Mouse (Mus musculus) hindbrain, embryonic 14.5 days (tissue): ENCODE measurements around the gene Smok3b. TPM values are rescaled to one million over a fixed set of nuclear protein-coding genes. Genes with fewer than 3 reads are reported as not detected.
"Not testable (repeated sequence)": the region's sequence is repeated elsewhere in the genome, so short reads cannot be mapped to it uniquely, and the experiment has no call there.

Source experiments
- ATAC-seq: fragments of 200-750 bp; cut with Nextera tagmentation; 2 replicates; pipeline ENCODE4 v1.8.0; 2017; ENCODE audit warnings: moderate number of reproducible peaks, mild to moderate bottlenecking, moderate TSS enrichment, moderate library complexity; ENCODE audit not compliant: low FRiP score
- DNase-seq: peaks from one replicate; pipeline ENCODE4 v3.0.0-alpha.2; 2015; ENCODE audit warnings: low spot score
- H3K27ac ChIP-seq: fragments of 300-500 bp; sonication (generic); 2 replicates; pipeline ENCODE4 v1.5.1; 2014; ENCODE audit warnings: mild to moderate bottlenecking, moderate library complexity
- H3K27me3 ChIP-seq: fragments of 300-500 bp; sonication (generic); 2 replicates; pipeline ENCODE4 v1.6.1; 2014; ENCODE audit warnings: mild to moderate bottlenecking, low read length, mixed read lengths; ENCODE audit not compliant: control insufficient read depth, insufficient read depth
- H3K36me3 ChIP-seq: fragments of 300-500 bp; sonication (generic); replicated peaks from 2 replicates; pipeline ENCODE4 v1.6.1; 2014; ENCODE audit not compliant: control insufficient read depth, insufficient read depth
- H3K4me1 ChIP-seq: fragments of 300-500 bp; sonication (generic); replicated peaks from 2 replicates; pipeline ENCODE4 v1.6.1; 2014; ENCODE audit warnings: antibody characterized with exemption, low read length, mixed read lengths; ENCODE audit not compliant: control insufficient read depth, insufficient read depth
- H3K4me2 ChIP-seq: fragments of 300-500 bp; sonication (generic); replicated peaks from 2 replicates; pipeline ENCODE4 v1.6.1; 2014; ENCODE audit warnings: mild to moderate bottlenecking, moderate library complexity
- H3K4me3 ChIP-seq: fragments of 300-500 bp; sonication (generic); replicated peaks from 2 replicates; pipeline ENCODE4 v1.5.1; 2014; ENCODE audit warnings: mild to moderate bottlenecking, low read length
- H3K9ac ChIP-seq: fragments of 300-500 bp; sonication (generic); 2 replicates; pipeline ENCODE4 v1.6.1; 2014
- H3K9me3 ChIP-seq: fragments of 300-500 bp; sonication (generic); 2 replicates; pipeline ENCODE4 v1.6.1; 2016; ENCODE audit warnings: low read length; ENCODE audit not compliant: control insufficient read depth
- WGBS: fragments of 180-500 bp; shearing (Covaris S2); extraction: QIAGEN DNeasy Blood & Tissue Kit; methylation state at CpG from one replicate; pipeline ENCODE4 v1.1.7; 2014; 5-methylcytosine and 5-hydroxymethylcytosine counted together
- polyA plus RNA-seq: library from polyadenylated mRNA; unstranded; fragments of >200 nt; fragmentation: Nextera tagmentation; extraction: Ambion mirVana; gene quantifications from 2 replicates; pipeline ENCODE4 v1.2.1, GENCODE M21; 2014

Smok3b gene
- polyA plus RNA-seq, 1 experiment from 2014 or later: not detected

- WGBS: 93% methylated on average over 5 of the region's 5 CpGs
- ATAC-seq (no peak), DNase-seq (no peak)
Measured at GRCm38 (mm10) chr5:138012382-138012781, 8.8 kb upstream of the Smok3b start.

GRCm38 (mm10) chr5:138016530-138016929 is 4.7 kb upstream of the Smok3b start:
- DNase-seq (no peak), ATAC-seq (no peak)
- Histone ChIP-seq H3K9ac (no peak overlapping the region), H3K4me1 (no peaks in the 10 kb centered on the region), H3K9me3 (no peaks in the 10 kb centered on the region), H3K27ac (no peak overlapping the region), H3K4me2 (no peak overlapping the region), H3K27me3 (no peaks in the 10 kb centered on the region), H3K36me3 (no peaks in the 10 kb centered on the region), H3K4me3 (no peak overlapping the region)
- 96% methylated on average over 2 of the region's 2 CpGs for WGBS

More at GRCm38 (mm10) chr5:138012382-138012781, 8.8 kb upstream of the Smok3b start:
- Histone ChIP-seq H3K4me2 (no peak overlapping the region), H3K9me3 (no peaks in the 10 kb centered on the region), H3K36me3 (no peaks in the 10 kb centered on the region), H3K4me3 (no peak overlapping the region), H3K27me3 (no peaks in the 10 kb centered on the region), H3K9ac (no peak overlapping the region), H3K4me1 (no peaks in the 10 kb centered on the region), H3K27ac (no peak overlapping the region)

- Histone ChIP-seq H3K36me3 (no peaks in the 10 kb centered on the region), H3K27ac (no peak overlapping the region), H3K9me3 (no peaks in the 10 kb centered on the region), H3K9ac (no peak overlapping the region), H3K4me1 (no peaks in the 10 kb centered on the region), H3K27me3 (no peaks in the 10 kb centered on the region), H3K4me2 (no peak overlapping the region), H3K4me3 (no peak overlapping the region)
- DNase-seq (no peak), ATAC-seq (no peak)
Measured at GRCm38 (mm10) chr5:138016997-138017396, 4.2 kb upstream of the Smok3b start.

DNA sequence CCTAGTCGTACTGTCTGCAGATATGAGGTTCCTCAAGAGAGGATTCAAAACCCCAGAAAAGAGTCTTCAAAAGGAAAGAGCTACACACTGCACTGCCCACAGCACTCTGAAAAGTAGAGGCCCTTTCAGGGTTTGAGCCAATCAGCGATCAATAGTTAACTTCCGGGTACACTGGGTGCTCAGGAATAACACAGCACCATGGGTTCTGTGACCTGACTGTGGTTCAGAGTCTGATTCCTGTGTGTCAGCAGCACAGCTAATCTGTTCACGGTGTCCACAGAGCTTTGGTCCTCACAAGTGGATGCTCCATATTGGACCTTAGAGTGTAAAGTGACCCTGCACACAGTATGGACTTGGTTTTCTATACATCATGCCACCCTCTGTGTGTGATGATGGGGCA is 1.7 kb upstream of the Smok3b start:
- H3K9me3 ChIP-seq, H3K4me3 ChIP-seq, H3K4me1 ChIP-seq, H3K27ac ChIP-seq, ATAC-seq, DNase-seq, H3K27me3 ChIP-seq, H3K4me2 ChIP-seq, H3K9ac ChIP-seq, H3K36me3 ChIP-seq: not testable (repeated sequence)
- WGBS: 89% methylated on average over 3 of the region's 4 CpGs

GRCm38 (mm10) chr5:138052894-138053293 is 31.7 kb downstream of the Smok3b start, which contains the start of gene Smok3c:
TSS of gene Smok3c (plus strand) at chr5:138053194.
- H3K4me2 ChIP-seq, DNase-seq, H3K27ac ChIP-seq, H3K9me3 ChIP-seq, H3K4me3 ChIP-seq, H3K36me3 ChIP-seq, H3K9ac ChIP-seq, H3K27me3 ChIP-seq, ATAC-seq, H3K4me1 ChIP-seq: not testable (repeated sequence)
- WGBS: no CpG with 5 or more reads among the region's 5 CpGs

- H3K36me3 ChIP-seq: no peaks in the 10 kb centered on the region
- H3K27me3 ChIP-seq: no peaks in the 10 kb centered on the region
- ATAC-seq: no peak
- no peaks in the 10 kb centered on the region for H3K4me1 ChIP-seq
- 83% methylated on average over 4 of the region's 4 CpGs for WGBS
- H3K27ac ChIP-seq: no peak overlapping the region
- H3K9me3 ChIP-seq: no peaks in the 10 kb centered on the region
- no peak for DNase-seq
- no peak overlapping the region for H3K4me3 ChIP-seq
- no peak overlapping the region for H3K9ac ChIP-seq
- no peak overlapping the region for H3K4me2 ChIP-seq
Measured at GRCm38 (mm10) chr5:138073803-138074202, 52.6 kb downstream of the Smok3b start.

GRCm38 (mm10) chr5:138075684-138076083 is 54.5 kb downstream of the Smok3b start:
- Histone ChIP-seq H3K36me3 (no peaks in the 10 kb centered on the region), H3K27ac (no peak overlapping the region), H3K27me3 (no peaks in the 10 kb centered on the region), H3K9ac (no peak overlapping the region), H3K9me3 (no peaks in the 10 kb centered on the region), H3K4me1 (no peaks in the 10 kb centered on the region), H3K4me3 (no peak overlapping the region), H3K4me2 (no peak overlapping the region)
- 77% methylated on average over 3 of the region's 3 CpGs for WGBS
- no peak for ATAC-seq
- no peak for DNase-seq

- no peak for DNase-seq
- Histone ChIP-seq H3K4me1 (no peaks in the 10 kb centered on the region), H3K9ac (no peak overlapping the region), H3K4me2 (no peak overlapping the region), H3K27me3 (no peaks in the 10 kb centered on the region), H3K36me3 (no peaks in the 10 kb centered on the region), H3K27ac (no peak overlapping the region), H3K9me3 (no peaks in the 10 kb centered on the region), H3K4me3 (no peak overlapping the region)
- 58% methylated on average over 2 of the region's 2 CpGs for WGBS
- ATAC-seq: no peak
Measured at GRCm38 (mm10) chr5:138076148-138076547, 54.9 kb downstream of the Smok3b start.

- DNase-seq (no peak), ATAC-seq (no peak)
- Histone ChIP-seq H3K9ac (no peak overlapping the region), H3K27ac (no peak overlapping the region), H3K4me3 (no peak overlapping the region), H3K4me1 (0 out of 2 replicates have a peak, but pooled peaks cover 3% of the 10 kb centered on the region), H3K4me2 (no peak overlapping the region), H3K27me3 (no peaks in the 10 kb centered on the region), H3K9me3 (no peaks in the 10 kb centered on the region), H3K36me3 (no peaks in the 10 kb centered on the region)
- WGBS: 94% methylated on average over 5 of the region's 5 CpGs
Measured at GRCm38 (mm10) chr5:138080456-138080855, 59.2 kb downstream of the Smok3b start.

DNA sequence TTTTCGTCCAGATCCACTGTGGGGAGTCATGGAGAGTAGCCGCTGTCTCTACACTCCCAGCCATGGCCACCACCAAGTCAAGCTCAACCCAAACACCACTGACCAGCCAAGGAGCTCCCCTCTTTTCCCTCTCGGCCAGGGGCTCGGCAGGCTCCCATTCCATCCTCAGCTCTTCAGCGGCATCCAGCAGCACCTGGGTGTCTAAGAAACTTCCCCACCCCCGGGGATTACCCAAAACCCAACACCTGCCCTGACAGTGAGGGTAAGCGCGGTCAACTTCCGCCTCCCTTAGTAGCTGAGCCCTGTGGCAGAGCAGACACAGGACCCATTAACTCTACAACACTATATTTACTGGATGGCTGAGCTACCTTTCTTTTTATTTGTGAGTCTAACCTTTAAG is 60.2 kb downstream of the Smok3b start:
- DNase-seq: no peak
- ATAC-seq: no peak
- Histone ChIP-seq H3K4me1 (peaks cover 10% of the 10 kb centered on the region), H3K4me3 (no peak overlapping the region), H3K9me3 (no peaks in the 10 kb centered on the region), H3K27ac (no peak overlapping the region), H3K36me3 (no peaks in the 10 kb centered on the region), H3K9ac (no peak overlapping the region), H3K4me2 (no peak overlapping the region), H3K27me3 (no peaks in the 10 kb centered on the region)
- WGBS: 83% methylated on average over 9 of the region's 9 CpGs
